Mouse (Mus musculus): ENCODE results near the gene Cacng4. TPM values are rescaled to one million over a fixed set of nuclear protein-coding genes. Genes with fewer than 3 reads are reported as not detected.

Gene Cacng4
- polyA plus RNA-seq, 1 experiment: 0.74 TPM

DNA sequence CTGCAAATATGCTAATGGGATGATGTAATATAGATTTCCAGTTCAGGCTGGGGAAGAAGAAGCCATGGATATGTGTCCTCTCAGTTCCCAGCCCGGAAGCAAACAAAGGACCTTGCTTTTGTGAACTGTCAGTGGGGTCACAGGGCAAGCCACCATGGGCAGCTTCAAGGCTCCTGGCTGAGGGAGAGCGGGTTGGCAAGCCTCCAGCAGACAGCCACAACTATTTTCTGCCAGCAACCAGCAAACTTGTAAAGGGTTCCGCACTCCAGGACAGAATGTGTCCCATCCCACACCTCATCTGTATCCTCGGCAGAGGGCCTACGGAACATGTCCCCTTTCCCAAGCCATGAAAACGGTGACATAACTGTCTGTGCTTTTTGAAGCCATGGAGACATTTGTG is 22.4 kb downstream of the Cacng4 start:
- TF ChIP-seq MYOD1 (IDR thresholded peaks at IDR 0.05; ENCODE audit: control insufficient read depth, insufficient read length, low read depth) (no peak), FOSL1 (IDR thresholded peaks at IDR 0.05; ENCODE audit: insufficient read depth, low read length, poor library complexity, severe bottlenecking) (no peak), CTCF (IDR thresholded peaks at IDR 0.05; ENCODE audit: control insufficient read depth, insufficient read depth, insufficient read length) (no peak)
- no peaks in the 10 kb centered on the region for H3K36me3 ChIP-seq (ENCODE audit: control insufficient read depth, insufficient read depth)
- no peak overlapping the region for H3K4me3 ChIP-seq (ENCODE audit: insufficient read depth, poor library complexity, severe bottlenecking)
- H3K79me2 ChIP-seq (ENCODE audit: control insufficient read depth, insufficient read depth): no peaks in the 10 kb centered on the region
- H3ac ChIP-seq (ENCODE audit: control insufficient read depth, insufficient read length, low read depth): no peak overlapping the region
- H3K79me3 ChIP-seq (ENCODE audit: low read depth): no peaks in the 10 kb centered on the region
- peaks cover 8% of the 10 kb centered on the region for H3K27me3 ChIP-seq (ENCODE audit: control insufficient read depth, insufficient read depth, insufficient read length)

DNA sequence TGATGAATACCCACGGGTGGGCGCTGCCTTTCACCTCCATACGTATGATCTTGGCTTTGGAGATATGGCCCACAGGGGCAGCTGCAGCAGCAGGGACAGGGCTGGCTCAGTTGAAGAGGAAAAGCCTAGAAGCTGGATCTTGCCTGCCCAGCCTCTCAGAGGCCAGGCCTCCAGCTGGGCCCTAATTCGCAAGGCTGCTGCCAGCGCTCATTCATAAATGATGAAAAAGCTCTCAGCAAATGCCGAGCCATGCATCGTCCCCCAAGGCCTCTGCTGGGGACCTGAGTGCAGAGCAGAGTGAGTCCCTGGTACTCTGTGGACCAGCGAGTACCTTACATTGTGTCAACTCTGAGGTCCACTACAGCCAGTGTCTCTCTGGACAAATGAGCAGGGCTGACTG is 26.0 kb downstream of the Cacng4 start:
- Histone ChIP-seq H3ac (ENCODE audit: control insufficient read depth, insufficient read length, low read depth) (no peak overlapping the region), H3K4me3 (ENCODE audit: insufficient read depth, poor library complexity, severe bottlenecking) (no peak overlapping the region), H3K79me2 (ENCODE audit: control insufficient read depth, insufficient read depth) (no peaks in the 10 kb centered on the region), H3K27me3 (ENCODE audit: control insufficient read depth, insufficient read depth, insufficient read length) (peaks cover 5% of the 10 kb centered on the region), H3K79me3 (ENCODE audit: low read depth) (no peaks in the 10 kb centered on the region), H3K36me3 (ENCODE audit: control insufficient read depth, insufficient read depth) (no peaks in the 10 kb centered on the region)
- TF ChIP-seq MYOD1 (IDR thresholded peaks at IDR 0.05; ENCODE audit: control insufficient read depth, insufficient read length, low read depth): no peak
- TF ChIP-seq USF1 (IDR thresholded peaks at IDR 0.05; ENCODE audit: low read depth): no peak
- TF ChIP-seq FOSL1 (IDR thresholded peaks at IDR 0.05; ENCODE audit: insufficient read depth, low read length, poor library complexity, severe bottlenecking): no peak
- no peak for TF ChIP-seq CTCF (IDR thresholded peaks at IDR 0.05; ENCODE audit: control insufficient read depth, insufficient read depth, insufficient read length)
- no peak for TF ChIP-seq MYOG (IDR thresholded peaks at IDR 0.05; ENCODE audit: control insufficient read depth, extremely low read depth, insufficient read length)
- TF ChIP-seq CEBPB (IDR thresholded peaks at IDR 0.05; ENCODE audit: low read depth): no peak
- no peak for TF ChIP-seq MAX (IDR thresholded peaks at IDR 0.05)

DNA sequence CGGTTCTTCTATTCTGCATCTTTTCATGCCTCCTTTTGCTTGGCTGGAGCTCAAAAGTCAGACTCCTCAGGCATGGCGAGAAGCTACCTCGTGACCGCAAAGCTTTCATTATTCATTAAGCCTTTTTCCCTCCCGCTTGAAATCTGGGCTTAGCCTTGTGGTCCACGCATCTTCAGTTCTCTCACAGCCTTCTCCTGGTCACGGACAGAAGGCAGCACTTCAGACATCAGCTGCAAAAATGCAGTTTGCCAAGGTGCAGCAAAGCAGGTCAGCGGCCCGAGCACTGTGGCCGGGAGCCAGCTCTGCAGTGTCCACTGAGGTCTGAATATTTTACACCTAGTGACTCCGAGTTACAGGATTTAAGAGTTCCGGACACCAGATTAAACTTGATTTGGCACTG is 27.4 kb downstream of the Cacng4 start:
- H3K36me3 ChIP-seq (ENCODE audit: control insufficient read depth, insufficient read depth): no peaks in the 10 kb centered on the region
- H3ac ChIP-seq (ENCODE audit: control insufficient read depth, insufficient read length, low read depth): no peak overlapping the region
- H3K79me3 ChIP-seq (ENCODE audit: low read depth): no peaks in the 10 kb centered on the region
- no peak overlapping the region for H3K4me3 ChIP-seq (ENCODE audit: insufficient read depth, poor library complexity, severe bottlenecking)
- no peaks in the 10 kb centered on the region for H3K79me2 ChIP-seq (ENCODE audit: control insufficient read depth, insufficient read depth)
- TF ChIP-seq MYOG (IDR thresholded peaks at IDR 0.05; ENCODE audit: control insufficient read depth, extremely low read depth, insufficient read length) (no peak), CTCF (IDR thresholded peaks at IDR 0.05; ENCODE audit: control insufficient read depth, insufficient read depth, insufficient read length) (no peak), USF1 (IDR thresholded peaks at IDR 0.05; ENCODE audit: low read depth) (no peak), CEBPB (IDR thresholded peaks at IDR 0.05; ENCODE audit: low read depth) (no peak), MYOD1 (IDR thresholded peaks at IDR 0.05; ENCODE audit: control insufficient read depth, insufficient read length, low read depth) (no peak), MAX (IDR thresholded peaks at IDR 0.05) (no peak), FOSL1 (IDR thresholded peaks at IDR 0.05; ENCODE audit: insufficient read depth, low read length, poor library complexity, severe bottlenecking) (no peak)
- peaks cover 3% of the 10 kb centered on the region for H3K27me3 ChIP-seq (ENCODE audit: control insufficient read depth, insufficient read depth, insufficient read length)

DNA sequence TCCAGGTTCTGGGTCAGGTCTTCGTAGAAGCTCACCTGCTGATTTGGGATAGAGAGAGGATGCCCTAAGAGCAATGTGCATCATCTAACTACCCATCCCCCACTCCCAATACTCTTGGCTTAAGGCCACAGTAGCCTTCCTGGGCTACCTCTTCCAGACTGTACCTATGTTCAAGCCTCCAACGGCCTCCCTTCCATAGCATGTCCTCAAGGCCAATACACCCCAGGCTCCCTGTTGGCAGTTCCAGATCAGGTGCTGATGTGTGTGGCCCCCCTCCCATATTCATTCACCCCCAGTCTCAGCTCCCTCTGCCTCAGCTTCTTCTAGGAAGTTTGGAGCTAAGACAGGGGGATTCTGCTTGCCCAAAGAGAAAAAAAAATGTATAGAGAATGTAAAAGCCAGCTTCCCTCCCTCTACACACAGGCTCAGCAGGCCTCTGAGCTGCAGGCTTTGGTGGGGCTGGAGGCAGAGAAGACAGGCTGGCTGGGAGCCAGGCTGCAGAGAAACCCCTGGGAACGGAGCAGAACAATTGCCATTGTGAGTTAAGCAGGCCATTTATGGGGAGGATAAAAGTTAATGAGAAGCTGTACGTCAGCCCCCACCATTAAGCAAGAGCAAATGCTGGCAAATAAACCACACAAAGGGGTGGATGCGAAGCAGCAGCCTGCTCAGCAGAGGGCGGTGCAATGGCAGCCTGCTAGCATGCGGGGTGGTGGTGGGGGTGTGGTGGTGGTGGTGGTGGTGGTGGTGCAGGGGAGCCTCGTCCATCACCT is 31.5 kb downstream of the Cacng4 start:
- Histone ChIP-seq H3K79me2 (ENCODE audit: control insufficient read depth, insufficient read depth) (no peaks in the 10 kb centered on the region), H3K79me3 (ENCODE audit: low read depth) (no peaks in the 10 kb centered on the region), H3K36me3 (ENCODE audit: control insufficient read depth, insufficient read depth) (no peaks in the 10 kb centered on the region), H3K4me3 (ENCODE audit: insufficient read depth, poor library complexity, severe bottlenecking) (no peak overlapping the region), H3K27me3 (ENCODE audit: control insufficient read depth, insufficient read depth, insufficient read length) (peaks cover 3% of the 10 kb centered on the region), H3ac (ENCODE audit: control insufficient read depth, insufficient read length, low read depth) (no peak overlapping the region)
- no peak for TF ChIP-seq FOSL1 (IDR thresholded peaks at IDR 0.05; ENCODE audit: insufficient read depth, low read length, poor library complexity, severe bottlenecking)
- TF ChIP-seq MYOG (IDR thresholded peaks at IDR 0.05; ENCODE audit: control insufficient read depth, extremely low read depth, insufficient read length): no peak
- TF ChIP-seq MYOD1 (IDR thresholded peaks at IDR 0.05; ENCODE audit: control insufficient read depth, insufficient read length, low read depth): no peak
- TF ChIP-seq USF1 (IDR thresholded peaks at IDR 0.05; ENCODE audit: low read depth): no peak
- no peak for TF ChIP-seq MAX (IDR thresholded peaks at IDR 0.05)
- TF ChIP-seq CTCF (IDR thresholded peaks at IDR 0.05; ENCODE audit: control insufficient read depth, insufficient read depth, insufficient read length): no peak
- TF ChIP-seq CEBPB (IDR thresholded peaks at IDR 0.05; ENCODE audit: low read depth): no peak

DNA sequence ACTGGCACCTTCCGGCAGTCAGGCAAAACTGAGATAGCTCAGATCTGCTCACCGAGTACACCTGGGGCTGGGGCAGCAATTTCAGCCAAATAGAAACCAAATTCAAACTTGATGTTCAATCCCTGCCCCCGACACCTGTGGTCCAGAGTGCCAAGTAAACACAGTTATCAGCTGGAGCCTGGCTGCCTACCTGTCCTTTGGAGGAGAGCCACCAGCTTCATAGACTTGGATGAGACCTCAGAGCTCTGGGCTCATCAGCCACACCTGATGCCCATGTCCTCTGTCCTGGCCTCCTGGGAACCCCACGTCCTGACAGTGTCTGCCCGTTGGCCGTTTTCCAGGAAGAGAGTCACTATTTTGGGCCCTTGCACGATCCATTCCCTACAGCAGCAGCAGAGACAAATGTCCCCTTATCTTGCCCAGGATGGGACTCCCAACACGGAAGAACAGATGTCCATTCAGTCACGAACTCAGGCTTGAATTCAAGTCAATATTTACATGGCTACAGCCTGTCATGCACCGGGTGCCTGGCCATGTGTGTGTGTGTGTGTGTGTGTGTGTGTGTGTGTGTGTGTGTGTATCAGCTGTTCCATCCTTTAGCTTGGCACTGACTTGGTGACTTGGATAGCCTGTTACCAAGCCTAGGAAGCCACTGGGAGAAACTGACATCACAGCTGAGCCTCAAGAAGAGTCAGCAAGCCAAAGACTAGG is 32.4 kb downstream of the Cacng4 start:
- TF ChIP-seq USF1 (IDR thresholded peaks at IDR 0.05; ENCODE audit: low read depth): no peak
- TF ChIP-seq MYOD1 (IDR thresholded peaks at IDR 0.05; ENCODE audit: control insufficient read depth, insufficient read length, low read depth): no peak
- TF ChIP-seq MYOG (IDR thresholded peaks at IDR 0.05; ENCODE audit: control insufficient read depth, extremely low read depth, insufficient read length): no peak
- no peak for TF ChIP-seq MAX (IDR thresholded peaks at IDR 0.05)
- no peak for TF ChIP-seq CTCF (IDR thresholded peaks at IDR 0.05; ENCODE audit: control insufficient read depth, insufficient read depth, insufficient read length)
- TF ChIP-seq CEBPB (IDR thresholded peaks at IDR 0.05; ENCODE audit: low read depth): no peak
- no peak for TF ChIP-seq FOSL1 (IDR thresholded peaks at IDR 0.05; ENCODE audit: insufficient read depth, low read length, poor library complexity, severe bottlenecking)
- Histone ChIP-seq H3K79me2 (ENCODE audit: control insufficient read depth, insufficient read depth) (no peaks in the 10 kb centered on the region), H3K4me3 (ENCODE audit: insufficient read depth, poor library complexity, severe bottlenecking) (no peak overlapping the region), H3K27me3 (ENCODE audit: control insufficient read depth, insufficient read depth, insufficient read length) (no peaks in the 10 kb centered on the region), H3K79me3 (ENCODE audit: low read depth) (no peaks in the 10 kb centered on the region), H3ac (ENCODE audit: control insufficient read depth, insufficient read length, low read depth) (no peak overlapping the region), H3K36me3 (ENCODE audit: control insufficient read depth, insufficient read depth) (no peaks in the 10 kb centered on the region)

Measured in C2C12 (cell line).